Mouse (Mus musculus) B cell, adult 67 days (primary cell): Measurements from ENCODE around the gene Olfr483. TPM values are rescaled to one million over a fixed set of nuclear protein-coding genes. Genes with fewer than 3 reads are reported as not detected.

Source experiments
- total RNA-seq, 2 experiments: library from RNA; stranded (reverse); gene quantifications; 4 replicates each; pipeline ENCODE4 v1.2.4; 2023

Olfr483 gene
- total RNA-seq = not detected

DNA sequence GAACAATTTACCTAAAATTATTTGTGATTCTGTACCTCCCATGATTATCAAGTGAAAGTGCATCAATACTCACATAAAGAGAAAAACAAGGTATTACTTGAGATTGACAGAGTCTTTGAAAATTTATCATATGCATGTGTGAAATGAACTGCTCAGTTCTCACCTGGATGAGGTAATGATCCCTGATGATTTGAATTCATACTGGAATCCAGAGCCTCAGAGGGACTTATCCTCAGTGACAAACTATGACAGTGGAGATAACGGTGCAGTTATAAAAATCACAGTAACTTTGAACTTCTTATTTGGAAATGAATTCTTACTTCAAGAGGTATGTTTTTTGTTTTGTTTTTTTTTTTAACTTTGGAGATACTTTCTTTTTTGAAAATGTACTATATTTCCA is at the start of gene Olfr483:
Gene Olfr483 (plus strand): TSS at position 301 of the 400 bp plus-strand sequence.

DNA sequence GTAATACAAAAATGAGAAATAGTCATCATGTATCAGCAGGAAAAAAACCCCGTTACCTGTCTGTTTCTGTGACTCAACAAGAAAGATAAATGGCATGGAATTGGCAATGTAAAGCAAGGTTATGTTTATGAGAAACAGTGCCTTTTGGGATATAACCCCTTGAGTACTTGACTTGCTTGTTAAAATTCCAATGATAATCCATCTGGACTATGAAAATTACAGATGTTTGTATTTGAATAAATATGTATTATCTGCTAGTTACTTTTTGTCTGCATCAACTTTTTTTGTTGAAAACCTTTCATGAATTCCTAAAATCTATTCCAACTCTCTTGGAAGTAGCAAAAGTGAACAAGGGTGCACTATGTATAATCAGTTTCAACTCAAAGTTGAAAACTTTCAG is 33.4 kb upstream of the Olfr483 start, which contains the start of gene Olfr480:
Gene Olfr480 (minus strand): TSS at position 101 of the 400 bp plus-strand sequence.

DNA sequence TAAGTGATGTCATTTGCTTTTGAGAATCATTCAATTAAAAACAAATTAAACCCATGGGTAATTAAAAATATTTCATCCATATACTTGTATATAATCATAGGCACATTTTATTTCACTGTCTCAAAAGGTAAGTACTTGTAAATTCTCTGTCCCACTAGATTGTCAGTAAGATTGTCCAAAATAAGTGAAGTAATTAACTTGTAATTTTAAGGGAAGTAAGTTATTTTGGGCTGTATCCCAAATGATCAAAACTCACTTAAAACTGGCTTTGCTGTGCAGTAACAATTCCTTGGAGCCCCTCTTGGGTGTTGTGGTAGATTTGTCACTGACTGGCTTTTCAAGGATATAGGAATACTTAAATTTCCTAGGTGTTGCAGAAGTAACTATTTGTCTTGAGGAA is 21.1 kb upstream of the Olfr483 start, which contains the start of gene Olfr481:
Gene Olfr481 (plus strand): TSS at position 301 of the 400 bp plus-strand sequence.

DNA sequence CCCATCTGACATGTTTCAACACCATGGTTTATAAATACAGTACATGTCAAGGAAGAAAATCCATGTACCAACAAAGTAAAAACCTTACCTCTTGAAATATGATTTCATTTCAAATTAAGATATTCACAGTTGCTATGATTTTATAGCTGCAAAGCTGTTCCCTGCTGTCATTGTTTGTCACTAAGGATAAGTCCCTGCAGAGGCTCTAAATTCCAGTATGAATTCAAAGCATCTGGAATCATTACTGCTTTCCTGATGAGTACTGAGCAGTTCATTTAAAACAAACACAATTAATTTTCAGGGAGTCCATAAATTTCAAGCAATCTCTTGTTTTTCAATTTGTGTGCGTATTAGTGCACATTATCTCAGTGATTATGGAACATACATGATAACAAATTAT is 3.2 kb upstream of the Olfr483 start, which contains the start of gene Olfr482:
Gene Olfr482 (minus strand): TSS at position 101 of the 400 bp plus-strand sequence.

DNA sequence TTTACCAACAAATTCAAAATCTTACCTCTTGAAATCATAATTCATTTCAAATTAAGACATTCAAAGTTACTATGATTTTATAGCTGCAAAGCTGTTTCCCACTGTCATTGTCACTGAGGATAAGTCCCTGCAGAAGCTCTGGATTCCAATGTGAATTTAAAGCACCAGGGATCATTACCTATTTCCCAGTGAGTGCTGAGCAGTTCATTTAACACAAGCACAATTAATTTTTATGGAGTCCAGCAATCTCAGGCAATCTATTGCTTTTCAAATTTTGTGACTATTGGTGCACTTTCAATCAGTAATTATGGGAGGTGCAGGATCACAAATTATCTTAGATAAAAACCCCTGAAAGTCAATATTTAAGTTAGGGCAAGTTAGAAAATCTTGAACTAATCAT is 26.7 kb downstream of the Olfr483 start, which contains the start of gene Olfr484:
Gene Olfr484 (minus strand): TSS at position 101 of the 400 bp plus-strand sequence.

Other genes with a start within 250 kb of the Olfr483 start
- not detected for gene Olfr472, start 202.9 kb upstream of the Olfr483 start, total RNA-seq
- not detected for gene Olfr473, start 170.4 kb upstream of the Olfr483 start, total RNA-seq
- not detected for gene Olfr474, start 146.2 kb upstream of the Olfr483 start, total RNA-seq
- not detected for gene Olfr476, start 136.0 kb upstream of the Olfr483 start, total RNA-seq
- gene Olfr477, start 114.2 kb upstream of the Olfr483 start, total RNA-seq = not detected
- not detected for gene Olfr478, start 66.9 kb upstream of the Olfr483 start, total RNA-seq
- not detected for gene Olfr479, start 50.2 kb upstream of the Olfr483 start, total RNA-seq
- gene Olfr480, start 33.5 kb upstream of the Olfr483 start, total RNA-seq = not detected
- not detected for gene Olfr481, start 21.0 kb upstream of the Olfr483 start, total RNA-seq
- 1 to 10 TPM; 1.5 to 2.4 TPM for gene Olfr482, start 3.3 kb upstream of the Olfr483 start, total RNA-seq
- not detected for gene Olfr484, start 26.6 kb downstream of the Olfr483 start, total RNA-seq
- gene Olfr485, start 59.0 kb downstream of the Olfr483 start, total RNA-seq = not detected
- not detected for gene Olfr486, start 71.9 kb downstream of the Olfr483 start, total RNA-seq
- gene Olfr487, start 113.8 kb downstream of the Olfr483 start, total RNA-seq = not detected
- not detected for gene Olfr488, start 157.5 kb downstream of the Olfr483 start, total RNA-seq
- gene Olfr490, start 188.1 kb downstream of the Olfr483 start, total RNA-seq = not detected
- not detected for gene Olfr491, start 212.6 kb downstream of the Olfr483 start, total RNA-seq
- gene Olfr492, start 222.8 kb downstream of the Olfr483 start, total RNA-seq = not detected
- gene Olfr493, start 246.1 kb downstream of the Olfr483 start, total RNA-seq = not detected